Mouse (Mus musculus) hematopoietic stem cell, adult 5-6 weeks (primary cell): ENCODE results near the gene Cdc14b. TPM values are rescaled to one million over a fixed set of nuclear protein-coding genes. Genes with fewer than 3 reads are reported as not detected.

Source experiments
- ATAC-seq, 2 experiments: fragments of 125-278 bp in 1 of 2; replicated peaks in 1 of 2; 2 replicates each; pipeline ENCODE4 v1.8.0; 2016 to 2017; ENCODE audit warnings: inconsistent platforms in 2 of 2, mild to moderate bottlenecking in 2 of 2, moderate number of reproducible peaks in 2 of 2, low read depth in 1 of 2, moderate TSS enrichment in 1 of 2; ENCODE audit not compliant: low FRiP score in 2 of 2, poor library complexity in 2 of 2, severe bottlenecking in 2 of 2, insufficient read depth in 1 of 2, low TSS enrichment in 1 of 2
- total RNA-seq: library from RNA; stranded (forward); fragments of 172-1452, 232-1000 nt; gene quantifications from 2 replicates; pipeline ENCODE4 v1.2.3, GENCODE M21; 2017

Gene Cdc14b
- 3.9 and 12.3 TPM in 2 replicates for total RNA-seq

DNA sequence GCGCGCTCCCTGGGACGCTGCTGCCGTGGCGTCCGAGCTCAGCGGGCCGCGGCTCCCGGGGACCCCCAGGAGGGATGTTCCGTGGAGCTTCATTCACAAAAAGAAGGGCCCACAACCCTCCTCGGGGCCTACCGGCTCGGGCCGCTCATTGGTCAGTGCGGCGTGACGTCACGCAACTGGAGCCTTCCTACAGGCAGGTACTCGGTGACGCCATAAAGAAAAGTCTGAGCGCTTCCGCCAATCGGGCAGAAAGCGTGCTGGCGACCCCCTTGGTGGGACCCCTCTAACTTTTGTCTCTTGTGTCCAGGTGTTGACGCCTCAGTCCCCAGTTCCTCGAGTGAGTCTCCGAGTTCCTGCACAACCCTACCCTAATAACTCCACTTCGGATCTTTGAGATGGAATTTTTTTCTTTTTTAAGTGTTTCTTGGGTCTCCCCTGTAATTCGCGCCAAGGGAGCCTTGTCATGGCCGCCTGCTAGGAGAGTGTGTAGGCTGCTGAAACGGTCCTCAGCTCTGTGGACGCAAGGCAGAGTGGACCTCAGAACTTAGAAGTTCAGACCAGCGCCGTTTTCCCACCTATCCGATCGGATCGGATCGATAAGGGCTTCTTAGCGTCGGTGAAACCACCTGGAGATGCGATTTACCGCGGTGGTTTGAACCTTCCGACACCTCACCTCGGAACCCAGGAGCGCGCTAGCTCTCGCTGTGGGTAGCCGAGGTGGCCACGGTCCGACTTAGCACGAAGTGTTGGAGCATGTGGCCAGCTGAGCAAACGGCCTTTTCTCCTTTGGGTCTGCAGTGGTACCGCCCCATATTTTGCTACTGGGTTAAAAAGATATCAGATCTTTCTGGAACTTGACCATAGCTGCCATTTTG lies at the start of gene Cdc14b:
Cdc14b (minus strand) TSS at position 412 of the 875 bp plus-strand sequence.
- ATAC-seq = peak; percentile 68 to 74

DNA sequence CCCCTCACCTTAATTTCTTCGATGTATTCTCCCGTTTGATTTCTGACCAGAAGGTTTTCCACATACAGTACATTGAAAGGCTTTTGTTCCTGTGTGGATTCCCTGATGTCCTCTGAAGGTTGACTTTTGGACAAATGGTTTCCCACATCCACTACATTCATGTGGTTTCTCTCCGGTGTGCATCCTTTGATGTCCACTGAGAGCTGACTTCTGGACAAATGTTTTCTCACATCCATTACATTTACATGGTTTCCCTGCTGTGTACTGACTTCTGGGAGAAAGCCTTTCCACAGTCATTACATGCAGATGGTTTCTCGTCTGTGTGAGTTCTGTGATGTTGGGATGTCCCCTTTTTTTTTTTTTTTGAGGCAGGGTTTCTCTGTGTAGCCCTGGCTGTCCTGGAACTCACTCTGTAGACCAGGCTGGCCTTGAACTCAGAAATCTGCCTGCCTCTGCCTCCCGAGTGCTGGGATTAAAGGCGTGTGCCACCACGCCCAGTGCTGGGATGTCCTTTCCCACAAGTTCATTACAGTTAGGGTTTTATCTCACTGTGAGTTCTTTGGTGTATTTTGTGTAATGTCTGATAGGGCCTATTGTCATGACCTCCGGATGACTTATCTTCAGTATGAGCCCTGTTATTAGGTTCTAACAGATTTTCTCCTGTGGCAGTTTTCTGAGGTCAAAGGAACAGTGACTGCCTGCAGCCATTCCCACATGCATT lies 47.6 kb upstream of the Cdc14b start:
- ATAC-seq = no peak

DNA sequence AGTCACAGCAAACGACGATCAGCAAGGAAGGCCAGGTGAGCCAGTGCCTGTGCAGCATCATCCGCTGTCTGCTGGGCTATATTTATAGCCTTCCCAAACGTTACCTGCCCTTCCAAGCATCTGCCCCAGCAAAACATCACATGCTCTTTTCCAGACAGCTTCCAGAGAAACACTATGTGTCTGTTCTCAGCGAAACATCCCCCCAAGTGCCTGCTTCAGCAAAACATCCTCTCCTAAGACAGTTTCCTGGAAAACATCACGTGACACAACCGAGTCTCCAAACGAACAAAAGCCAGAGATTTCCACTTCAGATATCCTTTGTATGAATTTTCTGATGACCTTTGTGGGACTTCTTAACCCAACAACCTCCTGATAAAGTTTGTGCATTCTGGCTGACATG lies 45.2 kb upstream of the Cdc14b start:
- no peak for ATAC-seq

DNA sequence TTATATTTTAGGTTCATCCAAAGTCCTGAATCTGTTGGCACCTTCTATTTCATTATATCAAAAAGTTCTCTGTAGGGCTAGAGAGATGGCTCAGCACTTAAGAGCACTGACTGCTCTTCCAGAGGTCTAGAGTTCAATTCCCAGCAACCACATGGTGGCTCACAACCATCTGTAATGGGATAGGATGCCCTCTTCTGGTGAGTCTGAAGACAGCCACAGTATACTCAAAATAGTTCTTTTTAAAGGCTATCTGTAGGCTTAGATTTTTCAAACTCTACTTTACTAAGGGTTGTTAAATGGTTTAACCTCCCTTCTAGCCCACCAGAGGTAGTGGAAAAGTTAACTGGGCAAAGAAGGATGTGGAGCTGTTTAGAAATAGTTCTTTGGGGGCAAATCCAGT lies 44.7 kb upstream of the Cdc14b start:
- ATAC-seq = no peak

DNA sequence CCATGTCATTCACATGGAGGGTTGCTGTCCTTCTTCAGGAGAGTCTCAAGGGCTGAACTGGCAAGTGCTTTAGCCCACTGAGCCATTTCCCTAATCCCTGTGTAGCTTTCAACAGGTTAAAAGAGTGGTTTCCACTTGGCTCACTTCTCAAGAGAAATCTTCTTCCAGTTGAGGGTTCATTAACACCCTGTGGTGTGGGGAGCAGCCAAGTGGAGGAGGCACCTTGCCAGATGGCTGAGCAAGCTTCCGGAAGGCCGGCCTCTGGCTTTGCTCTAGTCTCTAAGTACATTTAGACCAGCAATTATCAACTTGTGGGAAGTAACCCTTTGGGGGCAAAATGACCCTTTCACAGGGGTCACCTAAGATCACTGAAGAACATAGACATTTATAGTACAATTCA lies 43.3 kb upstream of the Cdc14b start:
- ATAC-seq = no peak

DNA sequence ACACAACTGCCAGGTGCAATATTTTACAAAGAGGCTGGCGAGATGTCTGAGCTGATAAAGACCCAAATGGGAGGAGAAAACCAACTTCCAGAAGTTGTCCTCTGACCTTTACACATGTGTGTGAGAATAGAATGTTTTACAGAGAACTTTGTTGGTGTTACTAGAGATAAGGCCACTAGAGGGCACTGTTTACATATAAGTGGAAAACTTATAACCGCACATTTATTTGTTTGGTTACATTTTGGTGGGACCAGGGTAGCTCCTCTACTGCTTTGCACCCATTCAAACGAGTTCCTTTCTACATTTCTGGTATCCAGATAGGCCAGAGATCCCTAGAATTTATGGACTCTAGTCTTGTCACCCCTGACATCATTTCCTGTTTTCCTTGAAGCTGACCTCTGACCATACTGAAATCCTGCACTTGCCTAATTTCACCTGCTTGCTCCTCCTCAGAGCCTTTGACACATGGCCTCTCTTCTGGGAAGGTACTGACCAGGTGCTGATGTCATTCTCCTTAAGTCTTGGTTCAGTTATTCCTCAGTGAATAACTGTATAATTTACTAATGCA lies 40.5 kb upstream of the Cdc14b start:
- ATAC-seq = peak; percentile 43 to 47; a peak in 3 of 4 replicates

DNA sequence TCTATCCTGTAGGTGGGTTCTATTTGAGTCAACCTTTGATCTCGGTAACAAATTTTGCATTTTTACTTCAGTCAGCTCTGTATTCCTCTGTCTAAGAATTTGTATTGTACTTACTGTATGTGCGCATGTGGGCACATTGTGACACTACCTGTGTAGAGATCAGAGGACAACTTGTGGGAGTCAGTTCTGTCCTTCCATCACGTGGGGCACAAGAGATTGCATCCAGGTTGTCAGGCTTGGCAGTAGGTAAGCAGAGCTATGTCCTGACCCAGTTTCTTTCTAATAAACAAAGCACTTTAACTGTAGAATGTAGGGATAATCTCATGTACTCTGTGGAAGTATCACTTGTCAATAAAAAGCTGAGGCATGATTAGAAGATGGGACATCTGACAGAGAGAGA lies 39.0 kb upstream of the Cdc14b start:
- no peak for ATAC-seq

DNA sequence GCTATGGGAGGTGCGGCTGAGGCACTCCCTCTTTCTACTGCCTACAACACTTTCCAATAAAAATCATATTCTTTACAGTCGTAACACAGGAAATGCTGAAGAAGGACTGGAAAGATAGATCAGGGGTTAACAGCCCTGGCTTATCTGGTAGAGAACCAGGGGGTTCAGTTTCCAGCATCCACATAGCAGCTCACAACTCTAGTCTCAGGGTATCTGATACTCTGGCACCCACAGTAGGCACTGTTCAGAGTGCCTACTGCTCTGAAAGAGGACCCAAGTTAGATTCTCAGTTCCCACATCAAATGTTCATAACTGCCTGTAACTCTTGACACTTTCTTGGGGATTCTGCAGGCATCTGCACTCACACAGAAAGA lies 37.8 kb upstream of the Cdc14b start:
- ATAC-seq = peak in 1 of 2 experiments; percentile 7; a peak in 2 of 4 replicates

DNA sequence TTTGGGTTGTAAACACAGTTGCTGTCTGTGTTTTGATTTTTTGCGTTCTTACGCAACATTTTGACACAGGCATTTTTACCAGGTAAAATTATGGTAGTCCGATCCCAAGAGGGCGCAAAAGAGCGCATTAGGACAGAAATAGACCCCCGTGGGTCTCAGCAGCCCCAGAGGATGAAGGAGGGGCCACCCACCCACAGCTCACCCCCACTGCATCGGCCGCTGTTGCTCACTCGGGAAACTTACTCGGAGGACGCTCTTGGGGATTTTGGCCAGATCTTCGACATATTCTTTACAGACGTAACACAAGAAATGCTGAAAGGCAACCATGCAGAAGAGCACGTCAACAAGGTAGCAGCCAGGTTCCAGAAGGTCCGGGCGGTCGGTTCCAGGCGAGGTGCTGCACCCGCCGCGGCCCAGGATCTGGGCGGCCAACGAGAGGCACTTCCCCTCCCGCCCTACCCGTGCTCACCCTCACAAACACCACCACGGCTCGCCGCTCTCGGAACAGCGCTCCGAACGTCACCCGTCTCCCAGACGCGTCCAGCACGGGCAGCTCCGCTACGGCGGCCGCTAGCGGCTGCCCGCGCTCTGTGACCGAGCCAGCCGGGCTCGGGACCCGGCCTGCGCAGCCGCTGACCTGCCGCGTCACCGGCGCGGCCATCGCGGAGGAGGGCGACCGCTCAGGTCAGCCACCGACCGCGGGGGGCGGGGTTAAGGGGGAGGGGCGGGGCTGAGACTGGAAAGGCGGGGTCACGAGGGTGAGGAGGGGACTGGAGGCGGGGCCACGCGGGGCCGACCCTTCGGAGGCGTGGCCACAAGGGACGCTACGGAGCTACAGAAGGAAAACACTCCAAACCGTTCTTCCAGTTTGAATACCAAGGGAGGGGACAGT lies 37.2 kb upstream of the Cdc14b start, which contains the start of gene Aaed1:
Aaed1 (minus strand) TSS at position 687 of the 892 bp plus-strand sequence.
- peak; percentile 60 to 64 for ATAC-seq

DNA sequence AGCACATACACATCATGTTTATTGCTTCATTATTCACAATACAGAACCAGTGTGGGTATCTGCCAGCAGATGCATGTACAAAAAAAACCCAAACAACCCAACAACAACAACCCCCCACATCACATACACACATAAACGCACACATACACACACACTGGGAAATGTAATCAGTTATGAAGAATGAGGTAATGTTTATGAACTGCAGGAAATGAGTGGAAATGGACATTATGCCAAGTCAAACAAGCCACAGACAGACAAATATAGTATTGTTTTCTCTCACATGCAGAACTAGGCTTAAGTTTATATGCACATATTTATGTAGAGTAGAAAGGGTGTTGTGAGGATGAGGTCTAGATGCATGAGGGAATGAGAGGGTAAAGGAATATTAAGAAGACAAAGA lies 36.2 kb upstream of the Cdc14b start:
- ATAC-seq = no peak

DNA sequence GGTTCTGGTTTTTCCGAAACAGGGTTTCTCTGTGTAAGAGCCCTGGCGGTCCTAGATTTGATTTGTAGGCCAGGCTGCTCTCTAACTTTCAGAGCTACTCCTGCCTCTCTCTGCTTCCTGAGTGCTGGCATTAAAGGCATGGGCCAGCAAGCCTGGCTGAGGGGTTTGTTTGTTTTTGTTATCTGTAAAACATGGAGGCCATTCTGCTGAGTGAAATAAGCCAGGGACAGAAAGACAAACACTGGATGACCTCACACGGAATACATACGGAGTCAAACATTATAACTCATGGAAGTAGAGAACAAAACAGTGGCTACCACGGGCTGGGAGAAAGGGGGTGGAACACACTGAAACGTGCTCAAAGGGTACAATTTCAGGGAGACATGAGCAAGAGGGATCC lies 35.5 kb upstream of the Cdc14b start:
- no peak for ATAC-seq

DNA sequence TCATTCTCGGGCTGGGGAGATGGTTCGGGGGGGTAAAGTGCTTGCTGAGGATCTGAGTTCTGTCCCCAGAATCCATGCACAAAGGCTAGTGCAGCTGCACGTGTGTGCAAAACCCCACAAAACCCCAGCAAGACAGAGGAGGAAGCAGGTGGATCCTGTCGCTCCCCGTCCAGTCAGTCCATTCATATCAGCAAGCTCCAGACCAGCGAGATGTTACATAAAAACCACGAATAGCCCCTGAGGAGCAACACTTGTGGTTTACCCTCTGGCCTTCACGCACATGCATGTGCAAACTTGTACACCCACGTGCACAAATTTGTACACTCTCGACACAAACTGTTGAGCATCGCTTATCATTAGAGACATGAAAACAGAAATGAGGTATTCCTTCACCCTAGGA lies 34.8 kb upstream of the Cdc14b start:
- ATAC-seq = peak; percentile 79

DNA sequence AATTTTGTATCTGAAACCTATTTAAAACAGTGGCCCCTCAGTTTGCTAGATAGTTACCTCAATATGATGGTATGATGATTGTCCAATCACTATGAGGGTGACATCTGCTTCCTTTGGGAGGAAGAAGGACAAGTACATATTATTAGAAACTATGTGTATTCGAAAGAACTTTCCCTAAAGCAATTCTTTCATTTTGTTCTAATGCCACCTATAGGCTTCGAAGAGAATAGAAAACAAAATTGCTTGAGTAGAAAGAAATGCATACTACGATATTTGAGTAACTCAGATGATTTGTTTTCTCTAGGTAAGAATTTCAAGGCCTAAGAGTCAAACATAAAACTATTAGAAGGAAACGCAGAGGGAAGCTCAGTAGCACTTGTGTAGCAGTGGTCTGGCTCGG lies 33.9 kb upstream of the Cdc14b start:
- no peak for ATAC-seq

DNA sequence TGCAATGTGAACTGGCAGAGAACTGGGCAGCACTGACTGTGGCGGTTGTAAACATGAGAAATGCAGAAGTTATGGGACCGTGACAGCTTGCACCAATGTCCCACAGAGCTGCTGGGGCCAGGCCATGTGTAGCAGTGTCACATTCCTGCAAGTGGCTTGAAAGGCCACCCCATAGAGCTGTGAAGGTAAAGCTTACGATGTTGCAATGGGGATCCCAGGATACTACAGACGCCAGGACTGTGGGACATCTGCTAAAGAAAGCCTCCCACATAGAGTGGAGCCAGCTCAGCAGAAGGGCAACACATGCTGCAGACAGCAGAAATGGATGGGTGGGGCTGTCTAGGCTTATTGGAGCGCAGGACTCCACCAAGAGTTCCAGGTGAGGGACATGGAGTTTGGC lies 32.4 kb upstream of the Cdc14b start:
- ATAC-seq = no peak

DNA sequence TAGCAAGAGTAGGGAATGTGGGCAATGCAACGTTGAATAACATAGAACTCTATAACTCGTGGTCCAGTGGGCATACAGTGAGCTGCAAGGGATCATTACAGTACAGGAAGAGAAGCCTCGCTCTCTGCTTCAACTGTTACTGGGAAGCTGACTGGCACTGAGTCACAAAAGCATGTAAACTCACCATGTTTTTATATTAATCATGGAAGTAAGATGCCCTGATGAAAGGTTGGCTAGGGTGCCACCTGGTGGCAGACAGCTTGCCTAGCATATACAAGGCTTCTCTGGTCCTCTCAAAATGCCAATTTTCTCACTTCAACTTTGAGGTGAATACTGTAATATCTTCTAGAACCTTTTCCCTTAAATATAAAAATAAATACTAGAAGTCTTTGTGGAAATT lies 31.0 kb upstream of the Cdc14b start:
- peak; percentile 24 to 42; a peak in 3 of 4 replicates for ATAC-seq

DNA sequence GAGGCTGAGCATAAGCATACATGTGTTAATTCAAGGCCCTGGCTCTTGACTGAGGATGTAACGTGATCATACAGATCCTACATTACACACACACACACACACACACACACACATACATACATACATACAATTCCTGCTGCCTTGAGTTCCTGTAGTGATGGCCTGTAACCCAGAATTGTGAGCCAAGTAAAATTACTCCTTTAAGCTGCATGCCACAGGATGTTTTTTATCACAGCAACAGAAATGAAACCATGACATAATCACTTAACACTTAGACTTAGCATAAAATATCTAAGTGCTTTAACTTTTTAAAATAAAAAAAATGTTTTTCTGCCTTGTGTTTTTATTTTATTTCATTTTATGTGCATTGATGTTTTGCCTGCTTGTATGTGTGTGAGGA lies 24.0 kb upstream of the Cdc14b start:
- no peak for ATAC-seq

DNA sequence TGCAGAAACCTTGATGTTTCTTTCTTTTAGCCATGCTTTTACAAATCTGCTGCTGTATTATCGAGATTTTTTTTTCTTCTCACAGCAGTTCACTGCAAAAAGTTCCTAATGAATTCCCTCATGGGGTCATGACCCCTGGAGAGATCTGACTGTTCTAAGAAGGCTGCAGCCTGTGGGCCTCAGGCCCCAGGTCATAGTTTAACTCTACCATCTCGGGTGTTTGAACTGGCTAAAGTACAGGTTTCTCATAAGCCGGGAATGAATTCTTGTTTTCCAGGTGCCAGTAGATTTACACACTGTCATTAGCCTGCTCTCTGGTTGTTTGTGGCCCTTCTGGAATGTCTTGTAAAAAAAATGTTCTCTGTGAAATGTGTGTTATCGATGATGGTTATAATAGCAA lies 11.7 kb upstream of the Cdc14b start:
- ATAC-seq = no peak
